Mouse (Mus musculus) adrenal gland, adult (tissue): ENCODE results near the gene Pqlc2.

Experiments used
- DNase-seq, 2 experiments: peaks; one replicate each; pipeline ENCODE4 v3.0.0; 2022 to 2023; ENCODE audit warnings: low spot score in 1 of 2; ENCODE audit not compliant: inconsistent age in 2 of 2

The Pqlc2 gene

DNA sequence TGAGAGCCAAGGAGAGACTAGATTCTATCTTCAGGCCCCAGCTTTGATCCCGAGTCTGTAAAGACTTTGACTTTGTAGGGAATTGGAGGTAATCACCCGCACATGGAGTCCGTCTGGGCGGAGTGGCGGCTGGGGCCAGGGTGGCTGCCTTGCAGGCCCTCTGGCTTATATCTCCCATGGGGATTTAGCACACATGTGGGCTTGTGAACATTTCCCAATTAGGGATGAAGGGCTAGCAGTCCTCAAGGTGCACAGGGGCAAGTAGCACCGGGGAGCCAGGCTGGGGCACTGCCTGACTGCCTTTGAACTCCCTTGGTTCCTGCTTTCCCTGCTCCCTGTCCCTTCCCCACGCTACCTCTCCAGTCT is 44.0 kb downstream of the Pqlc2 start:
- DNase-seq = no peak

DNA sequence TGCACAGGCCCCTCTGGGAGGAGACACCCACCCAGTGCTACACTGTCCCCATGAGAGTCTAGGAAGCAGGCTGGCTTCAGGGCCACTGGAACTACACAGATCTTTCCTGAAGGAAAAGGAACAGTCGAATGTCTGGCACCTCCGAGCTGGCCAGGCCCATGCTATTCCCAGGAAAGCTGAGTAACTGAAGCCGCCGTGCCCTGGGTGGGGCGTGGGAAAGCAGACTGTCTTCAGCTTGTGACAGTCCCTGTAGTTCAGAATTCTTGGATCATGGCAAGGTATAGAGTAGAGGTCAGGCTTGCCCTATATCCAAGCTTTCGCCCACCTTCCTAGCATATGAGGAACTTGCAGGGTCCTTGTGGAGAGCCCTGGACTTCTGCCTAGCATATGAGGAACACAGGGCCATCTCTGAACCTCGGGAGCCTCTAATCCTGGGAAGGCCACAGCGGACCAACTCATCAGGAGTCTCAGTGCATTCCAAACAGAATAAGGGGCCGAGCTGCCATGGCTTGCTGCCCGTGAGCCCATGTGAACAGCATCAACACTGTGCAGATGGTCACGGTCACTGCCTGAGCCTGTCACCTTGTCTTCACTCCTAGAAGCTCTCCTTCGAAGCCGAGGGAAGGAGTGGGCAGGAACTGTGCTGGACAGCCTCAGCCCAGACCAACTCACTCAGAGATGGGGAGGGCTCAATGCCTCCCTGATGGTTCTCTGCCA is 44.6 kb downstream of the Pqlc2 start:
- no peak for DNase-seq

DNA sequence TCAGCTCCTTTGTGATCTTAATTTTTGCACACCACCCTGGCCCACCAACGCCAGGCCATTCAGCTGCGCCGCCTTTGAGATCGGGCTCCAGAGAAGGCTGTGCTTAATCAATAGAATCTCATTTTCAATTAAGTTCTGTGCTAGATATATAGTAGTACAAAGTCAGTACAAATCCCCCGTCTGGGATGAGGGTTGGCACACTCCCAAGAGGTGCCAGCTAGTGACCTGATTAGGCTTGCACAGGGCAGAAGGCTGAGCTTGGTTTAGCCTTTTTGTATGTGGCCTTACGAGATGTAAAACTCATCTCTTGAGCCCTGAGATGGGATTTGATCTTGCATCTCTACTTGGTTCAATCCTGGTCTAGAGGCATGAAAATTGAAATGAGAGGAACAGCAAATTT is 47.5 kb downstream of the Pqlc2 start:
- DNase-seq = no peak

DNA sequence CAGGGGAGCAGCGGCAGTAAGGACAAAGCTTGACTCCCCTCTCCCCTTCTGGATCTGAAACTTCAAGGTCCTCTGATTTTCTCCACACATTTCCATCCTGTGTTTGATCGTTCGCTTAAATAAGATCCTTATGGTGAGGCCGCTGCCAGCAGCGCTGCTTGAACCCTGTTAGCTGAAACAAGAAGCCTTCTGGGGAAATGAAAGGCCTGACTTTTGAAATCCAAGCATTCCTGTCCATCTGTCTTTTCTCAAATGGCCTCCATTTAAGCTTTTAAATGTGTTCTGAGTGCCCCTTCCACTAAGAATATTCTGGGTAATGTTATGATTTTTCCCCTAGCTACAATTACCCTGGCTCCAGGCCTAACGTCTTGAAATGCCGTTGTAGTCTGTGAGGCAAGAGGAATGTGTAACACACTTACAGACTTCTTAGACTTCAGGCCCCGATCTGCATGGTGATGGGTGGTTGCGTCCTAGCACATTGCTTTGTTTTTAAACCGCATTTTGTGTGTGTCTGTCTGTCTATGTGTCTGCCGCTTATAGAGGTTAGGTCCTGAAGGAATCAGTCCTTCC is 51.1 kb downstream of the Pqlc2 start:
- no peak for DNase-seq

DNA sequence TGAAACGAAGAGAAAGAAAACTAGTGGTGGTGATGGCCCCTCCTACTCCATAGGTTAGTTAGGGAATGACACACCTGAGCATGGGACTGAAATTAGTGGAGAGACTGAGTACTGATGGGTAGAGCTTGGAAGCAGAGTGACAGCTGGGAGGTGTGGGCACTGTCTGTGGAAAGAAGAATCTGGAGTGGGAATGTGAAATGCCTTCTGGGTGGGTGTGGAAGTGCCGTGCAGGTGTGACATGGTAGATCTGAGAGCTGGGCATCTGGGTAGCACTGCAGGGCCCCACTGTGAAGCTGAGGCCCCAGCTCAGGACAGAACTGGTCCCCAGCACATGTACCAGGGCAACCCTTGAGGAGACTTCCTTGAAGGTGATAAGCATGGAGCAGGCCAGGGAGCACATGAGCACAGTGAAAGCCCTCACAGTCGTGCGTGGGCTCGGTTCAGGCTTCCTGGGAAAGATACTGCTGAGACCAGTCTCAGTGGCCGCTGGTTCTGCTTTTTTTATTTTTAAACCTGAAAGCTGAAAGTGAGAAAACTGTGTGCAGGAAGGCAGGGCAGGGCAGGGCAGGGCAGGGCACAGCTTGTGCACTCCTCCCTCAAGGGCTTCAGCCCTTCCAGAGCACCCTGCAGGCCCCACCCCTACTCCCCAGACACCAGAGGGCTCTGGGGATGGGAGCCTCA is 51.7 kb downstream of the Pqlc2 start:
- DNase-seq = no peak

DNA sequence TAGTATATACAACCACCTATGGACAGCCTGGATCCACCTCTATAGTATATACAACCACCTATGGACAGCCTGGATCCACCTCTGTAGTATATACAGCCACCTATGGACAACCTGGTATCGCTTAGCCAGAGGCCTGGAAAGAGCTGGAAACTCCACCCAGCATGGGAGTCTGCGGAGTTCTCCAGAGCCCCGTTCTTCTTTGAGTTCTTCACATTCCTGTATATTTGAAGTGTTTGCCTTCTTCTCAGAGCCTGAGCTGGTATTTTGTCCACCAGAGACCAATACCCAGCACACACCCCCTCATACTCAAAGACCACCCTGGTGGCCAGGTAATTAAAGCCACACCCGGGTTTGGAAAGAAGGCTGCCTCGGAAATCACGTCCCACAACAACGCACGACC is 53.8 kb downstream of the Pqlc2 start:
- no peak for DNase-seq

DNA sequence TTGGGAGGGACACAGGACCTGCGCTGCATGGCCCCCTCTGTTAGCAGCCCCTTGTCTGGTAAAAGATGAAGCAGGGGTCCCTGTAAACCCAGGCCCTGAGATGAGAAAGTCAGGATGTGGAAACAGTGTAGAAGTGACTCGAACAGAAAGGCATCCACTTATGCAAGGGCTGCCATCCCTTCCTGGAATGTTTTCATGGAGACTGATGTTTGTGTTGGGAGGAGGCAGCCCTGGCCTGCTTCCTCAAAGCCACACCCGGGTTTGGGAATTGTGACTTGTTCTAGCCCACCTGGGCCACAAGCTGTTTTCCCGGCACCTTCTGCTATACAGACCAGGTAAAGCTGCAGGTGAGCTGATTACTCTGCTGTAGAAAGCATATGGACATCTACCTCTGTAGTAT is 54.4 kb downstream of the Pqlc2 start:
- no peak for DNase-seq

DNA sequence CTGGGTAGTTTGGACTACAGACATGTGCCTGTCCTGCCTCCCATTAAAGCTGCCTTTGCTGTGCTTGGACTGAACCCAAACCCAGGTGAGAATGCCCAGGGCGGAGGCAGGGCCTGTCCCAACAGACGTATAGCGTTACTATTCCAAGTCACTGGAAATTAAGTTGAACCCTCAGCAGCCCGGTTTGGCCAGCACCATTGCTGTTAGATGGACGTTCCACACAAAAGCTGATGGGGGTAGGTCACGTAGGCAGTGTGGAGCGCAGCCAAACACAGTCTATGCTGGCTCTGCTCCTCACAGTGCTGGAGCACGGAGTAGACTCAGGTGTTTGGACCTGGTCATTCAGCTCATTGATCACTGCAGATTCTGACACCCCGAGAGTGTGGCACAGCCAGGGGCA is 57.3 kb downstream of the Pqlc2 start:
- no peak for DNase-seq

DNA sequence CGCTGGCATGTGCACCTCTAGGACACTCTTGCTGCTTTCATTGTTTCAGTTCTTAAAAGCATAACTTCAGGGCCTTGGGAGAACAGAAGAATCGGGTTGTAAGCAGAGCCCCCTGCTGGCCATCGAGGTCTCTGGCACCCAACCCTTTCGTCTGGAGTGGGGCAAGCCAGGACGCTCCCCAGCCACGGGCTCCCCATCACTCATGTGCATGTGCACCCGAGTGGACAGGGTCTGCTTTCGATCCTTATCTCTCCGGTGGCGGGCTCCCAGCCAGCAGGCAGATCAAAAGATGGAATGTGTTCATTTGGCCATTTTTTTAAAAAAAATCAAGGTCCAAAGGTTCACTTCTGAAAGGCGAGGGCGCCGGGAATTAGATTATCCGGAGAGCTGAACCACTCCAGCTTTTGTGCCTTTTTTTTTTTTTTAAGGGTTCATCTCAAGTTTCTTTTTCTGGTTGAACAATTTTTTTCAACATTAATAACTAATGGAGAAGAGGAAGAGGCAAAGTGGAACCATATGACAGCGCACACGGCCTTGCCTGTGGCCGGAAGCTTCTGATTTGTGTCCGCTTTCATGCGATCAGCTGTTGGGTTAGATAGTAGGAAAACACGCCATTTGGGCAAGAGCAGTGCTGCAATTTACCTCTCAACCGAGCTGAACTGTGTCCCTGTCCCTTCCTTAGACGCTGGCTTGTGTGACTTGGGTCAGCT is 58.3 kb downstream of the Pqlc2 start:
- peak; percentile 92 to 97 for DNase-seq

DNA sequence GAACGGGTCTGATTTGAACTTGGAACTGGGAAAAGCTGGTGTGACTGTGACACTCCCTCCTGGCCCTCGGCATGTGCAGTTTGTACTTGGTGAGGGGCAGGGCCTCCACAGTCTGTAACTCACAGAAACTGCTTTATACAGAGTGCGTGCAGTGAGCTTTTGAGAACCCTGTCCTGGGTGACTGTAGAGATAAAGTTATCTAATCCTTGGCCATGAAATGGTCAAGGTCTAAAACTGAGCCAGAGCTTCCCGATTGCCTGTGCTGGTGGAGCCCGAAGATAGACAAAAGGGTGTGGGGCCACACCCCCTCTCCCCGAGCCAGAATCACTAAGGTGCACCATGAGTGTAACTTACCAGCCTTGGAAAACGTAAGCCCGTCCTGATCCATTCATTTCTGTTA is 59.6 kb downstream of the Pqlc2 start:
- peak; percentile 71 to 87 for DNase-seq

DNA sequence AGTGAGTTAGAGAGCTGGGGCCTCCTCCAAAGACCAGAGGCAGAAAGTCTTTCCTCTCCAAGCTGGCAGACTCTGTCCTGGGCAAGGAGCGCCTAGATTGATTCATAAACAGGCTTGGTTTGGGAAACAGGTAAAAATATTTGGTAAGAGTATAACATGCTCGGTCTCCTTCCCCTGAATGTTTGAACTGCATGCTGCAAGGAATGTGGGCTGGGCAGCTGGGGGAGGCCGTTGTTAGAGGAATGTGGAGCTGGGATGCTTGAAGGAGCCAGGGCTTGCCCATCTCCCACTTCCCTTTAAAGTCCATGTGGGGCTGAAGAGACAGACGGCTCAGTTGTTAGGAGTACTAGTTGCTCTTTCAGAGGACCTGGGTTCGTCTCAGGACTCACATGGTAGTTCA is 60.5 kb downstream of the Pqlc2 start:
- DNase-seq = no peak

DNA sequence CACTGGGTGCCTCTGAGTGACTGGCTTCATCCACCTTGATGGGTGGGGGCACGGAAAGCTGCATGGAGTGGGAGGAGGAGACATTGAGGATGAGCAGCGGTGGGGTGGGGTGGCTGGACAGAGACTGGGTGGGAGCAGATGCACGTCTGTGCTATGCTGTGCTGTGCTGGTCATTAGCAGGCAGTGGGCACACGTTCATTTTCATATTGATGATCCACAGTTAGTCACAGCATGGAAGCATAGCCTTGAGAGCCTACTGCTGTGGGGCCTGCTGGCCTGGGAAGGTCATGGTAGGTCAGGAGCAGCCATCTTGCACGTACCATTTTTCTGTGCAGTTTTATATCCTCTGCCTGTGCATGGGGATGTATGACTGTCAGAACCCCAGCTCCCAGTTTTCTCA is 61.8 kb downstream of the Pqlc2 start:
- DNase-seq = peak in 1 of 2 experiments; percentile 67

DNA sequence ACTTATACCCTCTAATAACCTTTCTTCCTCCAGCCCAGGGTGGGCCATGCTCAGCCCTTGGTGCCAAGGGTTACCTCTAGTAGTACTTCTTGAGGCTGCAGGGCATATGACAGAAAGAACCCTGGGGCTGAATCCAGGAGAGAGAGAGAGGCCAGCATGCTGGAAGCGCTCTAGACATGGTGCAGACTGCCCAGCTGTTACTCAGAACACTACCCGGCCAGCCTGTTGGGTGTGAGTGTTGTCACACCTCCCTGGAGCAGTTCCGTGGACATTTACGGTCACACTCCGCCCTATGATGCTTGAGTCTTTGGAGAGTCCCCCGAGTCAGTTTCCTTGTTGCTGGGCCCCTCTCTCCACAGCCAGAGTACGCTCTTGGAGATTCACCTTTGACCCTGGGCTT is 62.5 kb downstream of the Pqlc2 start:
- no peak for DNase-seq

DNA sequence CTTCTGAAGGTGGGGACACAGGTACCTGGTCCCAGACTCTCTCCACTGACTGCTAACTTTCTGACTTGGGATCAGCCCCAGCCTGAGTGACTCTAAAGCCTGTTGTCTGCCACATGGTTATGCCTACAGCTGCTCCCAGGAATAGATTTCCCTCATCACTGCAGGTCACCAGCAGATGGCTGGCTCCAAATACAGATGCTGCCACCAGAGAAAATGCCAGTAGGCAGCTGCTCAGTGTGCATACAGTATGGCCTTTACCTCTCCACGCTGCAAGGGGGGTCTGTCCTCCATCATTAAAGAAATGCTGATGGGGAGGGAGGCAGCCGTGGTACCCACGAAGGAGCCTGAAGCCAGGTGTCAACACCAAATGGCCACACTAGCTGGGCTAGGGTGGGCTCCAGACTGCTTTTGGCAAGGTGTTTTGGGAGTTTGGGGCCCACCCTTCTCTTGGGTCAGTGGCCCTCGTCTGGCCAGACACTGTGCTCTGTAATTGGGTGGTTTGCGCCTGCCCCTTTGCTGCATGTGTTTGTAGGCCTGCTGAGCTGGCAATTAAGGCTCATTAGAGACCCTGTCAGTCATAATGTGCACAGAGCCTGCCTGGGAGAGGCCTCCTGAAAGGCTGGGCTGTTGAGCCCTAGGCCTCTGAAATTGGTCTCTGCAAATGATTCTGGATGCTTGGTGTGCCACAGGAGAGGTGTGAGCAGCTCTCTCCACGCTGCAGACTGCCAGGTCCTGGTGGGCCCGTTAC is 64.2 kb downstream of the Pqlc2 start:
- no peak for DNase-seq

DNA sequence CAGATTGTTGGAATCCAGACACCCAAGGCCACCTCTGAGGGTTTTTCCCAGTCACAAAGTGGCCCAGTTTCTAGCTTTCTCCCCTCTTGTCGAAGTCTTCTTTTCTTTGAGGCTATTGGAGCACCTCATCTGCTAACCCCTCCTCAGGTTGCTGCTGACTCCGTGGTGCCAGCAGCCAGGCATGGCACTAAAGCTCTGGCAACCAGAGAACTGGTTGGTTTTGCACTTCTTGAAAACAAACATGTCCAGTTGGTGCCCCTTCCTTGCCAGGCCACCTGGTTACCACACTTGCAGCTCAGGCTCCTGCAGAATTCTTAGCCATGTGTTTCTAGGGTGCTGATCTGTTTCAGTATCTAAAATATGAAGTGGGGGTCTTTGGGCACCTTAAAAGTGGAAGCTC is 65.0 kb downstream of the Pqlc2 start:
- no peak for DNase-seq

DNA sequence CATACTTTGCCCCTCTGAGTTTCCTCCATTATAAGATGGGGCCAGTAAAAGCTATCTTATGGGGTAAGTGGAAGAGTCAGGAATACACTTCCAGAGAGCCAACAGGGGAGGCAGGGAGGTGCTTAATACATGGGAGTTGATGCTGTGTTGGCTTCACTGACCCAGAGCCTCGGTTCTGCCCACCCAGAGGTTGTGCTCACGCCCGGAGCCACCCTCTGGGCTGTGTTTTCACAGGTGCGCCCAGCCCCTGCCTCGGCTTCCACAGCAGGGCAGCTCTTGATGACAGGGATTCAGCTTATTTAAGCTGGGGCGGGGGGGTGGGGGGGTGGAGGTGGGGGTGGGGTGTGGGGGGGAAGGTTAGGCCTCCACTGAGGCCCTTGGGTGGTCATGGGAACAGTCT is 65.7 kb downstream of the Pqlc2 start:
- DNase-seq = no peak

DNA sequence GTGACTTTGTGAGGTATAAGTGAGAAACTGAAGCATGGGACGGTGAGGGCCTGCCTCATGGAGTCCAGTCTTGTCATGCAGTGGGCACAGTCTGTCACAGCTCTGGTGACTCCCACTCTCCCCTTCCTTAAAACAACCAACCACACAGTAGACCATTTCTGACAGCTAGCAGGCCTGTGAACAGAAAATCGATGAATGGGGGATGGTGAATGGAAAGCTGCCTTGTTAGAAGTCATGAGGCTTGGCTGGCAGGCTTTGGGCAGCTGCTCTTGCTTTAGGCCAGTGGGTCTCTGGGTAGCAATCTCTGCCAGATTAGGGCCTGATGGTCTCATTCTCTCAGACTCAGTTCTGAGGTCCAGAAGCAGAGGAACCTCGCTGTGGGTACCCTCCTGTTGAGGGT is 66.3 kb downstream of the Pqlc2 start:
- no peak for DNase-seq
